Comparison of ENCODE assay signal across 28 mouse cellular contexts in the genomic region with DNA sequence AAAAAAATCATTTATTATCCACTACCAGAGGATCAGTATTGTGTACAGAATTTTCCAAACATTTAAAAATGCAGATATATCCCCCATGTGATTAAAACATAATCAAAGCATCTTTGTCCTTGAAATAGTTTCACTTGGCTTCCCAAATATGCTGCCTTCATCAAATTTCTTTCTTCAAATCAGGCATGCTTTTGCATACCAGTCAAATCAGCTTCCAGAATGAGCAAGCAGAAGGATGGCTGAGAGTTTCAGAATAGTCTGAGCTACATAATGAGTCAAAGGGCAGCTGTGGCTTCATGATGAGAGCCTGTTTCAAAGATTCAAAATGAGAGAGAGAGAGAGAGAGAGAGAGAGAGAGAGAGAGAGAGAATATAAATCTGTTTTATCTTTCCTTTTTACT. TPM values are rescaled to one million over a fixed set of nuclear protein-coding genes. Genes with fewer than 3 reads are reported as not detected.
"Had no signal": no experiment of that assay in that cellular context is flagged by ENCODE, and none has a peak within 500 bp of the region (broad histone marks: within the 10 kb centered on the region; RNA-seq: fewer than 3 reads in every experiment).

No protein-coding gene starts in this region.

- H3K27ac ChIP-seq: heart, adult 2 months; heart, embryonic 13.5 days; heart, embryonic 15.5 days; hindbrain, embryonic 13.5 days; hindbrain, embryonic 15.5 days; hindbrain, postnatal 0 days; kidney, embryonic 15.5 days; kidney, postnatal 0 days; limb, embryonic 13.5 days; limb, embryonic 15.5 days; liver, embryonic 12.5 days; liver, embryonic 14.5 days had no signal

- DNase-seq: gastrocnemius, postnatal 10 days; gastrocnemius, postnatal 25 days; heart, adult 2 months; heart, postnatal 14 days; heart, postnatal 36 days; kidney, adult 11 months; kidney, adult 2 months; kidney, adult 9 months; kidney, postnatal 14 days; kidney, postnatal 36 days; layer of hippocampus, postnatal 36 days; left cerebral cortex, postnatal 4 days; lung, adult 18-20 months had no signal

- H3K4me2 ChIP-seq: heart, embryonic 11.5 days; heart, embryonic 13.5 days; heart, embryonic 15.5 days; hindbrain, embryonic 13.5 days; hindbrain, embryonic 15.5 days; kidney, embryonic 15.5 days; limb, embryonic 13.5 days; limb, embryonic 15.5 days; liver, embryonic 12.5 days had no signal

- H3K27me3 ChIP-seq: heart, embryonic 13.5 days; heart, embryonic 15.5 days; hindbrain, embryonic 13.5 days; hindbrain, embryonic 15.5 days; kidney, embryonic 15.5 days; limb, embryonic 13.5 days; limb, embryonic 15.5 days; liver, embryonic 12.5 days had no signal

- H3K9ac ChIP-seq: heart, embryonic 13.5 days; heart, embryonic 15.5 days; hindbrain, embryonic 13.5 days; hindbrain, embryonic 15.5 days; kidney, embryonic 15.5 days; limb, embryonic 13.5 days; limb, embryonic 15.5 days; liver, embryonic 12.5 days; liver, embryonic 14.5 days had no signal

- H3K4me1 ChIP-seq: heart, embryonic 13.5 days; heart, embryonic 15.5 days; hindbrain, embryonic 13.5 days; hindbrain, embryonic 15.5 days; kidney, embryonic 15.5 days; limb, embryonic 13.5 days; limb, embryonic 15.5 days; liver, embryonic 12.5 days had no signal

- H3K9me3 ChIP-seq: heart, embryonic 13.5 days; heart, embryonic 15.5 days; hindbrain, embryonic 13.5 days; hindbrain, embryonic 15.5 days; kidney, embryonic 15.5 days; limb, embryonic 13.5 days; limb, embryonic 15.5 days; liver, embryonic 12.5 days had no signal

- H3K36me3 ChIP-seq: heart, embryonic 13.5 days; heart, embryonic 15.5 days; hindbrain, embryonic 13.5 days; hindbrain, embryonic 15.5 days; kidney, embryonic 15.5 days; limb, embryonic 13.5 days; limb, embryonic 15.5 days; liver, embryonic 12.5 days had no signal

- H3K4me3 ChIP-seq: heart, adult 2 months; heart, embryonic 13.5 days; heart, embryonic 15.5 days; hindbrain, embryonic 13.5 days; hindbrain, embryonic 15.5 days; kidney, embryonic 15.5 days; limb, embryonic 13.5 days; limb, embryonic 15.5 days; liver, embryonic 12.5 days had no signal

- ATAC-seq: hindbrain, postnatal 0 days; intestine, embryonic 16.5 days; liver, embryonic 12.5 days had no signal

RNA-seq across cellular contexts. Expression of gene Sytl5, which starts 48.4 kb away (rescaled TPM):
- total RNA-seq: granulocyte monocyte progenitor cell, adult 5-6 weeks had no signal
- polyA plus RNA-seq: heart, adult 2 months; heart, postnatal 0 days had no signal
